Mouse (Mus musculus): Measurements from ENCODE around the gene Elmod3.

GRCm38 (mm10) chr6:72581625-72582382 lies 16.4 kb downstream of the Elmod3 start:
- TF ChIP-seq CTCF (IDR thresholded peaks at IDR 0.05; ENCODE audit: borderline replicate concordance, control insufficient read depth, extremely low read depth, insufficient read depth, low read length, poor library complexity) (no peak), POLR2A (IDR thresholded peaks at IDR 0.05; ENCODE audit: control insufficient read depth, extremely low read depth, insufficient read depth, low read length, poor library complexity) (no peak)
